ENCODE assay signal across 8 mouse cellular contexts in the genomic region with DNA sequence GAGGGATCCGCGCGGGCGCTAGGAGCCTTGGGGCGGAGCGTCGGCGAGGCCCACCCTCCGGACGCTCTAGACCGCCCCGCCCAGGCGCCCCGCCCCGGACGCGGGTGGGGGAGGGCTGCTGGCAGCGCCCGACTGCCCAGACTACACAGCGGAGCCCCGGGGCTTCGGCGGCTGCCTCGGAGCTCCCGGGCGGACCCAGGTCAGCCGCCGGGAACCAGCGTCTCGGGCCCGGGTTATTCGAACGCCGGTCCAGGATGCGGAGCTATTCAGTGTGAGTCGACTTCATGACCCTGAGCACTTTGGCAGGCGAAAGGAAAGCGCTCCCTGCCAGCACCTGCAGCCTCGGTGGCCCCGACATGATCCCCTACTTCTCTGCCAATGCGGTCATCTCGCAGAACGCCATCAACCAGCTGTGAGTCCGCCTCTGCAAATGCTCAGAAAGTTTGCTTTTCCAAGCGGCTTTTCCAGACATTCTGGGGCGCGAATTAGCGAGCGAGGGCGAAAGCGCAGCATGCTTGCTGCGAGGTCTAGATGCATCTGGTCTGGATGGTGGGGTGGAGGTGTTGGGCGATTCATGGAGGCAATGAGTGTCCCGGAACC.
DNase-seq lines count a peak whose midpoint lies in the region; ATAC-seq and TF ChIP-seq lines count a peak whose summit lies in the region.

No protein-coding gene starts in this region.

- H3K27me3 ChIP-seq in hindbrain, embryonic 16.5 days (replicated peaks; ENCODE audit: control insufficient read depth, insufficient read depth, low read length): peaks cover 4% of the 10 kb centered on the region

- DNase-seq in cerebellum, postnatal 4 days (ENCODE audit: low spot score in 2 of 2): peak; percentile 41 to 73
- peak; percentile 92 for DNase-seq in gastrocnemius, adult 18-20 months (ENCODE audit: low spot score)
- DNase-seq in left cerebral cortex, adult 2 months (ENCODE audit: extremely low spot score in 1 of 2, low spot score in 2 of 2): peak; percentile 80 to 87
- peak; percentile 65 for DNase-seq in retina, postnatal 7 days (ENCODE audit: low read depth, low spot score)
- DNase-seq in urinary bladder, adult 2 months (ENCODE audit: low spot score): peak; percentile 94

- no peaks in the 10 kb centered on the region for H3K36me3 ChIP-seq in hindbrain, embryonic 16.5 days (ENCODE audit: control insufficient read depth, insufficient read depth, low read length)
- no peaks in the 10 kb centered on the region for H3K36me3 ChIP-seq in macrophage (ENCODE audit: inconsistent target)

- no peaks in the 10 kb centered on the region for H3K9me3 ChIP-seq in hindbrain, embryonic 16.5 days (ENCODE audit: control insufficient read depth, low read length)

- intact Hi-C loops in left cerebral cortex, adult 2 months (cut with DNase I): no loop called here

- H3K4me1 ChIP-seq in hindbrain, embryonic 16.5 days (ENCODE audit: control insufficient read depth, insufficient read depth, low read depth, low read length): peaks cover 8% of the 10 kb centered on the region; the same call in 1 of the 2 replicates

- ATAC-seq in activated CD4-positive, CD25-positive, alpha-beta regulatory T cell, adult 4 months: peak; percentile 64
- ATAC-seq in hindbrain, embryonic 16.5 days: peak; percentile 98

- H3K27ac ChIP-seq in hindbrain, embryonic 16.5 days (ENCODE audit: low read depth, low read length): 0 out of 2 replicates have a peak overlapping the region, but pooled peaks have one; percentile 2
- peak overlapping the region; percentile 75 for H3K27ac ChIP-seq in left cerebral cortex, adult 2 months
- peak overlapping the region; percentile 71 for H3K27ac ChIP-seq in macrophage

- H3K79me2 ChIP-seq in macrophage (ENCODE audit: inconsistent target): peaks cover 48% of the 10 kb centered on the region

- peak overlapping the region; percentile 90 for H3K4me2 ChIP-seq in hindbrain, embryonic 16.5 days (ENCODE audit: low read length)

- H3K4me3 ChIP-seq in hindbrain, embryonic 16.5 days (ENCODE audit: low read length): peak overlapping the region; percentile 64
- H3K4me3 ChIP-seq in left cerebral cortex, adult 2 months: peak overlapping the region; percentile 52
- H3K4me3 ChIP-seq in macrophage (ENCODE audit: inconsistent target): peak overlapping the region; percentile 91

- WGBS in hindbrain, embryonic 16.5 days: under 1% methylated on average over 48 of the region's 54 CpGs
- WGBS in macrophage (ENCODE audit: missing documents): under 1% methylated on average over 52 of the region's 54 CpGs

- H3K9ac ChIP-seq in hindbrain, embryonic 16.5 days (ENCODE audit: low read depth, low read length): peak overlapping the region; percentile 71

- no peak for TF ChIP-seq CTCF in left cerebral cortex, adult 2 months (IDR thresholded peaks at IDR 0.05)

Comparison
In these comparisons a context has a peak if more than half of its experiments do, and no peak if none do; other contexts are left out.
1. Peak in every context shown above with its lines: DNase-seq, ATAC-seq, H3K4me3 ChIP-seq and H3K27ac ChIP-seq.
2. H3K27ac ChIP-seq: peak in every context shown above with its lines; median percentile 75 in left cerebral cortex, adult 2 months; 71 in macrophage; 2 in hindbrain, embryonic 16.5 days.